Comparison of ENCODE assay signal across 11 mouse cellular contexts in the genomic region with DNA sequence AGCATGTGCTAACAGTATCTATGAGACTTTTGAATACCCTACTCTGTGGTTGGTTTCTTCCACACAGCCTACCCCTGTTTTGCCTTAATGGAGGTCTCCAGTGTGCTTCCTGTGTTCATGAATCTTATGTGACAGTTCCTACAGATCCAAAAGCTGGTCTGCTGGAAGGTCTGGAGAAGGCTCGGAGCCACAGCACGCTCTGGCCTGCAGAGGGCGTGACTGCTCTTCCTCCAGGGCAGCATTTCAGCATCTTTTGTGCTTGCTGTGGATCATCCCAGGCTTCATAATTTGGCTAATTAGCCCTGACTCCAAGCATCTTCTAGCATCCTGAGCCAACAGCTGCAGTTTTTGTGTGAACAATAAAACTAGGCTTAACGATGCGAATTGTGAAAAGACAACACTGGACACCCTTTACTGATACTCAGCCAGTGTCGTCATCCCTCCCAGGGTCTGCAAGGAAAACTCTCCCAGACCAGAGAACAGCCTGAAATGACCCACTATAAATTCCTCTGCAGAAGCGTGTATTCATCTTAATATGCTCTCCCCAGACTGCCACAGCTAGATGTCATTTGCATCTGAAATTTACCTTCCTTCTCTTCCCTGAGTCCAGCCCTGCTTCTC. TPM values are rescaled to one million over a fixed set of nuclear protein-coding genes. Genes with fewer than 3 reads are reported as not detected.
A peak's percentile ranks its signal among the peaks of the same experiment; 100 is the strongest.
DNase-seq lines count a peak whose midpoint lies in the region; ATAC-seq and TF ChIP-seq lines count a peak whose summit lies in the region.
"Had no signal": no experiment of that assay in that cellular context is flagged by ENCODE, and none has a peak within 500 bp of the region (broad histone marks: within the 10 kb centered on the region; RNA-seq: fewer than 3 reads in every experiment).

No protein-coding gene starts in this region.

- WGBS in neural tube, embryonic 14.5 days: 26% methylated on average over 7 of the region's 7 CpGs

- H3K36me3 ChIP-seq in neural tube, embryonic 14.5 days (ENCODE audit: control insufficient read depth, insufficient read depth, low read length): no peaks in the 10 kb centered on the region

- peaks cover 10% of the 10 kb centered on the region for H3K4me1 ChIP-seq in neural tube, embryonic 14.5 days (ENCODE audit: control insufficient read depth, insufficient read depth, low read length)

- H3K4me2 ChIP-seq in neural tube, embryonic 14.5 days (ENCODE audit: low read depth, low read length): no peak overlapping the region

- peak overlapping the region; percentile 53 for H3K27ac ChIP-seq in layer of hippocampus, adult 2 months
- H3K27ac ChIP-seq in neural tube, embryonic 14.5 days (ENCODE audit: low read depth, low read length): no peak overlapping the region

- TF ChIP-seq CTCF in layer of hippocampus, adult 2 months (conservative IDR thresholded peaks at IDR 0.05): peak; percentile 77

- no peaks in the 10 kb centered on the region for H3K9me3 ChIP-seq in neural tube, embryonic 14.5 days (ENCODE audit: control insufficient read depth, low read length)

- no peak overlapping the region for H3K4me3 ChIP-seq in layer of hippocampus, adult 2 months
- no peak overlapping the region for H3K4me3 ChIP-seq in neural tube, embryonic 14.5 days (ENCODE audit: low read depth, low read length)

- no peak overlapping the region for H3K9ac ChIP-seq in neural tube, embryonic 14.5 days (replicated peaks; ENCODE audit: low read depth, low read length)

- ATAC-seq in frontal cortex, adult (ENCODE audit: low TSS enrichment): no peak
- 0 out of 2 replicates have a peak, but pooled peaks have one; percentile 58 for ATAC-seq in neural tube, embryonic 14.5 days (ENCODE audit: low read depth)

- no peaks in the 10 kb centered on the region for H3K27me3 ChIP-seq in neural tube, embryonic 14.5 days (ENCODE audit: control insufficient read depth, insufficient read depth, low read length)

- peak; percentile 11 to 56 for DNase-seq in frontal cortex, adult 2 months (ENCODE audit: extremely low spot score in 1 of 2, low spot score in 1 of 2)
- peak; percentile 49 for DNase-seq in embryo, embryonic 10.5 days (ENCODE audit: low spot score)
- peak; percentile 35 to 57 for DNase-seq in layer of hippocampus, adult 2 months (ENCODE audit: low spot score in 2 of 2)
- no peak for DNase-seq in c-Kit-positive CD71-positive TER-119-positive erythroid progenitor cells, embryonic 14.5 days (ENCODE audit: low spot score)
- no peak for DNase-seq in adrenal gland, postnatal 25 days
- DNase-seq in ovary, postnatal 14 days (ENCODE audit: low spot score): no peak

RNA-seq across cellular contexts. Expression of a gene that starts 6.6 kb away (rescaled TPM):
- polyA plus RNA-seq in frontal cortex, adult 2 months (2012; rRNA removed): not detected in 2 replicates
- total RNA-seq in layer of hippocampus, adult 2 months (2021): not detected
- 0.68 TPM in 1 of 2 replicates, not detected in the other for polyA plus RNA-seq in neural tube, embryonic 14.5 days (2014; fragmentation: Nextera tagmentation; extraction: Ambion mirVana)
- total RNA-seq in adrenal gland, postnatal 25 days (2021): not detected in 2 replicates
- total RNA-seq: common myeloid progenitor, adult 5-6 weeks; layer of hippocampus, adult 18-20 months; neutrophil, adult 5-6 weeks had no signal

Comparison
In these comparisons a context has a peak if more than half of its experiments do, and no peak if none do; other contexts are left out.
1. DNase-seq: peak in frontal cortex, adult 2 months (2 of 2), embryo, embryonic 10.5 days (single experiment) and layer of hippocampus, adult 2 months (2 of 2); none in c-Kit-positive CD71-positive TER-119-positive erythroid progenitor cells, embryonic 14.5 days (single experiment), adrenal gland, postnatal 25 days (single experiment) and ovary, postnatal 14 days (single experiment).